Mouse (Mus musculus): Measurements from ENCODE around the gene Gm20807. TPM values are rescaled to one million over a fixed set of nuclear protein-coding genes. Genes with fewer than 3 reads are reported as not detected.
"Not testable (repeated sequence)": the region's sequence is repeated elsewhere in the genome, so short reads cannot be mapped to it uniquely, and the experiment has no call there.

Gene Gm20807
- not detected for total RNA-seq (2022)

DNA sequence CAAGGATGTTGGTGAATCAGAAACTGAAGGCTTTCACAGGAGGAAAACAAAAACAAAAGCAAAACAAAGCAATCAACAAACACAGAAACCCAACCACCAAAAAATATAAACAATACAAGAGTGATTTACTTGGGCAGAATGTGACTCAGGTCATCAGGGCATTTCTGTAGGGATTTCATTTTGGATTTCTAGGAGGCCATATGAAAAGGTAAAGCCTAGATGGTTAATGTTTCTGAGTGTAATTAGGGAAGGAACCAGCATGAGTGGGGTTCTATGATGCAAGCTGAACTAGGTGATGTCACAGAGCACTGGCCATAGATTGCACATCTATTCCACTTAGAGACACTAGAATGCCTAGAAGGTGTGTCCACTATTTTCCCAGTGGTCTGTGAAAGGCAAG, at the start of gene Gm20807:
TSS of gene Gm20807 (plus strand) at position 301 of the 400 bp plus-strand sequence.
- not testable (repeated sequence) for DNase-seq (ENCODE audit: low spot score in 2 of 2)

Other genes with a start within 250 kb of the Gm20807 start
- not detected for gene Gm21891, start 90.6 kb downstream of the Gm20807 start, total RNA-seq (2022)
- gene Gm21425, start 119.1 kb downstream of the Gm20807 start, total RNA-seq (2022), result not detected
- gene Gm21828, start 181.0 kb downstream of the Gm20807 start, total RNA-seq (2022), result not detected
- gene Gm21440, start 209.5 kb downstream of the Gm20807 start, total RNA-seq (2022), result not detected
- not detected for gene Gm21454, start 209.6 kb downstream of the Gm20807 start, total RNA-seq (2022)